Mouse (Mus musculus) Muller cell, postnatal 12 days (primary cell): ENCODE measurements around the gene Dusp21.
A peak's percentile ranks its signal among the peaks of the same experiment; 100 is the strongest.

Experiments used
- DNase-seq: peaks from one replicate; pipeline ENCODE4 v3.0.0-alpha.2; 2015; ENCODE audit errors: inconsistent ontology term

The Dusp21 gene

GRCm38 (mm10) chrX:18145557-18145956 lies at the start of gene Dusp21:
Gene Dusp21 (plus strand): TSS chrX:18145857.
- no peak for DNase-seq

GRCm38 (mm10) chrX:18160734-18161442 lies 15.2 kb downstream of the Dusp21 start:
- no peak for DNase-seq

DNA sequence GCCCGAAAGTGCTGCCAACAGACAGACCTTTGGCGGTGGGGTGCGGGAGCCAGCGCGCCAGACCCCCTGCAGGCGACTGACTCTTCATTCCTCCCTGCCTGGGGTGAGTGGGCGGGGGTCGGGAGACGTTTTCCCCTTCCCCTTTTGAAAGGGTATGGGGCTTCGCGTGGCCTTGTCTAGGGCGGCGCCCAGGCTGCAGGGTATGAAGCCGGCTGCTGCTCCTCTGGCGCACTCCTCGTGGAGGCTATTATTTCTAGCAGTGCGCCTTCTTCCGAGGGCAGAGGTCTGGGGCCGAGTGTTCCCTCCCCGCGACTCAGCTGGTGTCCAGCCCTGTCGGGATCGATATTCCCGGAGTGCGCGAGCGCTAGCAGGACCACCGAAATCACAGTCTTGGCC lies 16.1 kb downstream of the Dusp21 start:
- no peak for DNase-seq

GRCm38 (mm10) chrX:18162192-18162857 lies 16.7 kb downstream of the Dusp21 start, which contains the start of gene Kdm6a:
Gene Kdm6a (plus strand): TSS chrX:18162575.
- peak; percentile 99 for DNase-seq

DNA sequence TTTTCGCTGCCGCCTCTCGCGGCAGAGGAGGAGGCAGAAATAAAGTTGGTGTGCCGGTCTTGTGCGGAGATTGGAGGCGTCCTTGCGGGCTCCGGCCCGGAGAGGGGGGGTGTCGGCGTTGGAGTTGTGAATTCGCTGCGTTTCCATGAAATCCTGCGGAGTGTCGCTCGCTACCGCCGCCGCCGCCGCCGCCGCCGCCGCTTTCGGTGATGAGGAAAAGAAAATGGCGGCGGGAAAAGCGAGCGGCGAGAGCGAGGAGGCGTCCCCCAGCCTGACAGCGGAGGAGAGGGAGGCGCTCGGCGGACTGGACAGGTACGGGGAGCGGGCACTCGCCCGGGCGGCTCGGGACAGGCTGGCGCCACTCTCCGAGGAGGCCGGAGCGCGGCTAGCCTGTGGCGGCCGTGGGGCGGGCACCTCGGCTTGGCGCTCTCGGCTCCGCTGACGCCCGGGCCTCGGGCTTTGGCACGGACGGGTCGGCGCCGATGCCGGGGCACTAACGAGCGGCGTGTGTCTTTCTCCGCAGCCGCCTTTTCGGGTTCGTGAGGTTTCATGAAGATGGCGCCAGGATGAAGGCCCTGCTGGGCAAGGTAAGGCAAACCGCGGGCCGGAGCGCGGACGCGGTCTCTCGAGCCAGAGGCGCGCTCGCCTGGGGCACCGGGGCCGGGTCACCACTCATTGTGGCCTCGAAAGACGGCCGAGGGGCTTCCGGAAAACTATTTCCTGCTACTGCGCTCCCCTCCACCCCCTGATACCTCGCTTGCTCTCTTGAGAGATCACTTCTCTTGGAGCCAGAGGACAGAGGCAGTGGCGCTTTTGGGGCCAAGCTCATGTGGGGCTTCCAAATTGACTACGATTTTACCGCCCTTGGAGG lies 17.4 kb downstream of the Dusp21 start:
- peak; percentile 79 for DNase-seq

GRCm38 (mm10) chrX:18163917-18164624 lies 18.4 kb downstream of the Dusp21 start:
- DNase-seq: peak; percentile 38

- no peak for DNase-seq
Observed at GRCm38 (mm10) chrX:18165121-18165520, 19.5 kb downstream of the Dusp21 start.

GRCm38 (mm10) chrX:18166961-18167360 lies 21.3 kb downstream of the Dusp21 start:
- DNase-seq: no peak

- DNase-seq: no peak
Observed at GRCm38 (mm10) chrX:18168940-18169339, 23.3 kb downstream of the Dusp21 start.

DNA sequence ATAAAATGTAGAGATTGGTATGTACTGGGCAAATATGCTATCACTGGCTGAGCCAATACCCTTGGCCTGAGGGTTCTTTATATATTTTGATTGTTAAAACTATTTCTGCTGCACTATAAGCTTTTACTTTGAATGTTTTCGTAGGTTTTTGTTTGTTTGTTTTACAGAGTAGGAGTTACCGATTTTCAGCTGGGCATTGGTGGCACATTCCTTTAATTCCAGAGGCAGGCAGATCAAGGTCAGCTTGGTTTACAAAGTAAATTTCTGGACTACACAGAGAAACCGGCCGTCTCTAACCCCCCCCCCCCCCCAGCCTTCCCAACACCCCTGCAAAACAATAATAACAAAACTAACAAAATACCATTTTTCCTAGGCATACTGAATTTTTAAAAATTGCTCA lies 29.2 kb downstream of the Dusp21 start:
- peak; percentile 37 for DNase-seq

- DNase-seq: no peak
Observed at GRCm38 (mm10) chrX:18177803-18178202, 32.1 kb downstream of the Dusp21 start.

DNA sequence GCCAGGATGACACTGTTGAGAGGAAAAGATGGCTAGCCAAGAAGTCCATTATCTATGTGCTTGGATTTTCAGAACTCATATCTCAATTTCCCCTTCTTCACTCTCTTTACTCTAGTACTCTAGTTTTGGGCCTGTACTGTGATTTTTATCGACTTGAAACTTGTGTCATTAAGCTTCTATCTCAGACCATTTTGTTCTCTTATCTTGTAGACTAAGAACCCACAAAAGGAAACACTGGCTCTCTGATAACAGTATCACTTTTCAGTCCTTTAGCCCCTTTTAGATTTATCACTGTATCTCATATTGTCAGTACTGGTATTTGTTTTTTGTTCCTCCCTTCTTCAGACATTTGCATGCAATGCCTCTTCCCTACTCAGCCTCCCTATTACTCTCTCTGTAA lies 33.8 kb downstream of the Dusp21 start:
- DNase-seq: no peak

DNA sequence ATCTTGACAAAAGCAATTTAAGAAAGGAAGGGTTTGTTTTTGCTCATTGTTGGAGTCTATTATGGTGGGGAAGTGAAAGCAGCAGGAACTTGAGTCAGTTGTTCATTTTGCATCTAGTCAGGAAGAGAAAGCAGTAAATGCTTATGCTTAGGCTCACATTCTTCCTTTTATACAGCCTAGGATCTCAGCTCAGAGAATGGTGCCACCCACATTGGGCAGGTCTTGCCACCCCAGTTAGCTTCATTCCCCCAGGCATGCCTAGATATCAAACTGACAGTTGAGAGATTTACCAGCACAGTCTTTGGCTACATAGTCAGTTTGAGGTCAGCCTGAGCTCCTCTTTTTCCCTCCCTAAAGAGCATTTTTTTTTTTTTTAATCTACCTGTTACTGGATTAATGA lies 41.5 kb downstream of the Dusp21 start:
- no peak for DNase-seq

DNA sequence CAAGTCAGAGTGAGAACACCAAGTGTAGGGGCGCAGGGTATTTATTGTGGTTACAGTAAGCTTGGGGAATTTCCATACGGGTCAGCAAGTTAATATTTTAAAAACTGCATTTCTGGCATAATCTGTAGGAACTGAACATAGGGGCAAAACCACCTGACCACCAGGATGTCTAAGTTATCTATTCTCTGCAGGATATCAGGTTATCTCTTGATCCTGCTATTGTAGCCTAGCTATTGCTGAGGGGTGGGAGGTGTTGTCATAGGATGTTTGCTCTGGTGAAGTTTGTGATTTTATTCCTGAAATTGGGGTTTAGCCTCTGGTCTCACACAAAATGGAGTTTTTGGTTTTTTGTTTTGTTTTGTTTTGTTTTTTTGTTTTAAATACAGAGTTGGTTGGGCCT lies 42.6 kb downstream of the Dusp21 start:
- DNase-seq: no peak
